Mouse (Mus musculus) c-Kit-positive CD71-negative TER-119-negative erythroid progenitor cells, embryonic 14.5 days (primary cell): ENCODE results near the gene Srsf9.

Source experiments
- DNase-seq: peaks from one replicate; pipeline ENCODE4 v3.0.0-alpha.2; 2013; ENCODE audit warnings: low read depth

Srsf9 gene

DNA sequence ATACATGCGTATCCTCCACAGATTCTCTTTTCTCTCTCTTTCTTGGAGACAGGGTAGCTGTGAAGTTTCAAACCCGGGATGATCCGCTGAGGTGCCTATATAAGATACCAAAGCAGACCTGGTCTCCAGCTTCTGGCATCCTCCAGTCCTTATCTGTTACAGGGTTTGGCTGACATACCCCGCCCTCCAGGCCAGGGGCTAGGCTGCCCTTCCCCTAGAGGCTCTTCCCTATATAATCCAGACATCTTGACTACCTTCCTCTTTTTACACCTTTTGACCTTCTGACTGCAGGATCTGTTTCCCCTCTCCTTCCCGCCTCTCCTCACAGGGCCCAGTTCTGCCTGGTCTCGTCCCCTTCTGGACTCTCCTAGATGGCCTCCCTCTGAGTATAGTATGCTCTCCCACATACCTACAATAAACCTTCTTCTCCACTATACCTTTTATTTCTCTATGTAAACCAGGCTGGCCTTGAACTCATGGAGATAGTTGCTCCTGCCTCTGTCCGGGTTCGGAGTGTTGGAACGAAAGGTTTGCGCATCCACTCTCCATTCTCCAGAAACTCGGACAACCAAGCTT, 633 bp upstream of the Srsf9 start:
- no peak for DNase-seq

DNA sequence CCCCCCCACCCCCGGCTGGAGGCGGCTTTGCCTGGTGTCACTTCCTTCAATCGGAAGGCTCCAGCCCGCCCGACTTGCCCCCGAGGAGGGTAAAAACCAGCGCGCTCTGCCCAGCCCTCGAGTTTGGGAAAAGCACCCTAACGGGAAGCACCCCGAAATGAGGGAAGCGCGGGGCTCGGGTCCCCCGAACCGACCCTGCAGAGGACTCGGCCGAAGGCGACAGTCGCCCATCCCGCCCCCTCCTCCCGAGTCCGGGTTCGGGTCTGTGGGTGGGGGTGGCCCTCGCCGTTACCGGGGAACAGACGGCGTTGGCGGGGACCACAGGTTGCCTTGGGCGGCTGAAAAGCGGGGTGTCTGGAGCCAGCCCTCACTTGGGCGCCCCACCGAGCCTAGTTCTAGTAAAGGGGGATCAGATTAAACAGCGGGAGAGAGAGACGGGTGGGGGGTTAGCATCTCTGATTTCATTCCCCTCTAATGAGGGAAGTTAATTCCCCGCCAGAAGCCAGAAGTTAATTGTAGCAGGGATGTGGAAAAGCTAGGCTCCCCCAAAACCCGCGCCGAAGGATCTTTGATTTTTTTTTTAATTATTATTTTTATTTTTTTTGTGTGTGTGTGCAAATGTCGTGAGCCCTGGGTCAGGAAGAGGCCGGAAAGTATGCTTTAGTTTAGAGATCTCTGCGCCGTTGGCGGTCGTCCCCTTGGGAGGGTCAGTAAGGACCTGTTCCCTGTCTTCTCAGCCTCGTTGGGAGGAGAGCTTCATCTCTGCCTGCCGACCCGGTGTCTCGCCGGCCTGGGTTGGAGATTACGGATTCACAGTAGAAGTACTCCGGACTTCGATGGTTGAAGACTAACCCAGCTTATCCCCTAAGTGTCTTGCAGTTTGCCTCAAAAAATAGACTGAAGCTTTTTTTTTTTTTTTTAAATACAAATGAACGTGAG, 902 bp downstream of the Srsf9 start:
- DNase-seq: no peak

DNA sequence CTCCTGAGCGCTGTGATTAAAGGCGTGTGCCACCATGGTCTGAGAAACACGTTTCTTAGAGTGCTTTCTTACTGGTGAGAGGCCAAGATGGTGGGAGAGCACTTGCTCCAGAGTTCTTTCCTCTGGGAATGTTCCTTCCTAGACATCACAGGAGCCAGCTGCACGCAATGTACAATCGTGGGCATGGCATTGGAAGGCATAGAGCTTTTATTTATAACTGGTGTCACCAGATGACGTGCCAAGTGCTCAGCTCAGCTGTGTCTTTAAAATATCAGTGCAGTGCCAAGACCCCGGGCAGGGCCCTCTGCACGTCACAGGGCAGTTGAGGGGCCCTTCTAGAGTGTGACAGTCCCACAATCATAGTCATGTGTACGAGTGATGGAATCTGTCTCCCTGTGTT, 4.0 kb downstream of the Srsf9 start:
- DNase-seq: no peak

DNA sequence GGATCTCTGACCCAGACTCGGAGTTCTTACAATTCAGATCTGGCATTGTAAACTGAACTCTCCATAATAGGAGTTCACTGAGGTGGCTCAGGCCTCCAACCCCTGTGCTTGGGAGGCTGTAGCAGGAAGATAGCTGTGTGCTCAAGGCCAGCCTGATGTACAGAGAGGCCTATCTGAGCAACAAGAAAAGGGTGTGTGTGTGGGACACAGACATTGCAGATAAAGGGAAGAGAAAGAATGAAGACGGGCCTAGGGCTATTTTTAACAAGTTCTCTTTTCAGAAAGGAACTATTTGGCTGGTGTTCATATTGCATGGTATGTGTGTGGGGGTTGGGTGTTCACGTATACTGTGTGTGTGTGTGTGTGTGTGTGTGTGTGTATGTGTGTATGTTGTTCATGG, 6.6 kb downstream of the Srsf9 start:
- DNase-seq: no peak

DNA sequence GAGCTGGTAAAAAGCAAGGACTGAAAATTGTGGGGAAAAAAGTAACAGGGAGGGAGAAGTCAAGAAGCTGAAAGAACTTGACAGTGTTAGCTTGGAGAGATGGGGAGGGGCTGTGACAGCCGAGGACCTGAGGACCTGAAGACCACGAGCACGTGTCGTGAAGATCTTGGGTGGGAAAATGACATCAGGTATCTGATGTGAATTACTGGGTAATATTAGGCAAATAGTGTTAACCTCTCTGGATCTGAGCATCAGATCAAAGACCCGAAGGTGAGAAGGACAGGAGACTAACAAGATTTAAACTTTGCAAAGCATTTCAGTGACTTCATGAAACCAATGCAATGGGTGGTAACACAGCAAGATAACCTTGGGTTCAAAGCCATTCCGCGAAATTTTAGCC, 13.0 kb downstream of the Srsf9 start:
- DNase-seq: no peak

DNA sequence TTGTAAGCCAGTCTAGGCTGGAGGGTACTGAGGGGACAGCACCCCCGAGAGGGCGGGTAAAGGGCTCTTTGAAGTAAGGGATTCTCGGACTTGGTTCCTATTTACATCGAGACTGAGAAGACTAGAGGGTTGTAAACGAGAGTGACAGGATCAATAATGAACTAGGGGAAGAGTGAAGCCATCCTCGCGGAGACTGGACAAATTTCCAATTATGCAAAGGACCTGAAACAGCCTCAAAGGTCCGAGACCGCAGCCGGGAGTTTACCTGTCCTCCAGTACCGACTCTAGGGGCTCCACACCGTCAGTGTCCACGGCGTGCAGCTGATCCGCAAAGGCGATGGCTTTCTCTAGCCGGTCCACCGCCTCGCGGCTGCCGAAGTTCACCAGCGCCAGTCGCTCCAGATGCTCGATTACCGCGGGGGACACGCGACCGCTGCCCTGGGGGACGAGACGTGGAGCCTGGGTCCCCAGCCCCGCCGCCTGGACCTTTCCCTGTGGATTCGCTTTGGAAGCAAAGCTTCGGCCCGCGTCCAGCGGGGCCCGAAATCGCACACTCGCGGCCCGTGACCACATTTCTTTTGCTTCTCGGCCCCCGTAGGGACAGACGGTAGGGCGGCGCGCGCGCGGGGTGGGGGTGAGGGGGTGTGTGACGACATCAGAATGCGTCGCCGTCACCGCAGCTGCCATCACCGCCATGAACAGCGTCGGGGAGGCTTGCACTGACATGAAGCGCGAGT, 13.8 kb downstream of the Srsf9 start, which contains the start of the genes Gatc and Triap1:
TSS of gene Gatc (minus strand) at position 602 of the 737 bp plus-strand sequence.
TSS of gene Triap1 (plus strand) at position 649 of the 737 bp plus-strand sequence.
- DNase-seq: peak; percentile 81

DNA sequence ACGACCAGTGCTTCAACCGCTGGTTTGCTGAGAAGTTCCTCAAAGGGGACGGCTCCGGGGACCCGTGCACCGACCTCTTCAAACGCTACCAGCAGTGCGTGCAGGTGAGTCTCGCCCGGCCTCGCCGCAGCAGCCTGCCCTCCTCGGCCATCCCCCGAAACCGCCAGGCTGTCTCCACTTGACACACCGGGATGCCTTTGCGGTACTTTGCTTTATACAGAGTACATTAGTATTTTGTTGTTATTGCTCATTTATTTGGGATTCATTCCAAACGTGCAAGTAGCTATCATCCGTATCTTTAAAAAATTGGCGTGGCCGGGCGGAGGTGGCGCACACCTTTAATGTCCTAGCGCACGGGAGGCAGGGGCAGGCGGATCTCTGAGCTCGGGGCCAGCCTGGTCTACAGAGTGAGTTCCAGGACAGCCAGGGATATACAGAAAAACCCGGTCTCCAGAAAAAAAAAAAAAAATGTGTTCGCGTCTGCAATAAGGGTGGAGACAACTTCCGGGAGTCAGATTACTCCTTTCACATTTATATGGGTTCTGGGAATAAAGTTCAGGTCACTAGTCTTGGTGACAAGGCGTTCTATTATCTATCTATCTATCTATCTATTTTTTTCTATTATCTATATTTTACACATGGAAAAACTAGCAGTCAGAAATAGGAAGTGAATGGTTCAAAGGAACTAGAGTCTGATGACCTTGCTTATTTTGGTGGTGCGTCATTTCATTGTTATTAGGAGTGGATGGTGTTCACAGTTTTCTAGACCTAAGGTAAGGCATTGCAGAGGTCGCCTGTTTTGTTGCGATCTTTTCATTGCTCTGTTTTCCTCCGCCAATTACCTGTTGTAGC, 14.6 kb downstream of the Srsf9 start:
- DNase-seq: no peak

DNA sequence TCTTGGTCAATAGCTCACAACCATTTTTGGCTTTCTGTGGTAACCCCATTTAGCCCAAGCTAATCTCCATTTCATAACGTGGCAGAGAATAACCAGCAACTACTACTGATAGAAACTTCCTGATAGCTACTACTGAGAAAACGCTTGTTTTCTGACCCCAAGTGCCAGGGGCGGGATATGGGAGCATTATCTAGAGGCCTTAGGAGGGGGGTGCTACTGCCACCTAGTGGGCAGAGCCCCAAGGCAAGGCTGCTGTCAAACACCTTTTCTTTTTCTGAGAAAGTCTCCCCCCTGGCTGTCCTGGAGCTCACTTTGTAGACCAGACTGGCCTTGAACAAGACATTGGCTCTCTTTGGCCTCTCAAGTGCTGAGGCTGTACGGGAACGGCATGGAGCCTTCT, 20.6 kb downstream of the Srsf9 start:
- peak; percentile 86 for DNase-seq

DNA sequence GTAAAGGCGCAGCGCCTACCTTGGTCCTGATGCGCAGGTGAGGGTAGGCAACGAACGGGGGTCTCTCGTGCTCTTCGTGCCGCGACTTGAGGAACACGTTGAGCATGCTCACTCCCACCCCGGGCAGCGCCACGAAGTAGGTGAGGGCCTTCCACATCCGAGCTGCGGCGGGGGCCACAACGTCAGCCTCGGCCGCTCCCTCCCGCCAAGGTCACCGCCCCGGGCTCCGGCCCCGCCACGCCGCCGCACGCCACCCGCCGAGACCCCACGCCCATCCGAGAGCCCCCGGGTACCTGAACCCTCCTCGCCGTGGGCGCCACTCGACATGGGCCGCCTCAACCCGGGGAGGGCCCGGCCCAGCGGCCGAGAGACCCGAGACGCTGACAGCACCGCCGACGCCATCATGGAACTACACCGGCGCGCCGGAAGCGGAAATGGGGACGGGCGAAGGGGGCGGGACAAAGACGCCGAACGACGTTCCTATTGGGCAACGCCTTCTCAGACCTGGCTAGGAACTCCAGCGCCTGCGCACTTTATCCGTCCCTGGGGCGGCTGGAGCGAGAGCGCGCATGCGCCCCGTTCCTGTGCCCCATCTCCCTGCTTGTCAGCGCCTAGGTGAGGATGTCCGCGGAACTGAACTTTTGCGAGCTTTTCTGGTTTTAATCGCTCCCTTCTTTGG, 21.7 kb downstream of the Srsf9 start, which contains the start of gene Cox6a1:
TSS of gene Cox6a1 (minus strand) at position 436 of the 679 bp plus-strand sequence.
- peak; percentile 97 for DNase-seq

DNA sequence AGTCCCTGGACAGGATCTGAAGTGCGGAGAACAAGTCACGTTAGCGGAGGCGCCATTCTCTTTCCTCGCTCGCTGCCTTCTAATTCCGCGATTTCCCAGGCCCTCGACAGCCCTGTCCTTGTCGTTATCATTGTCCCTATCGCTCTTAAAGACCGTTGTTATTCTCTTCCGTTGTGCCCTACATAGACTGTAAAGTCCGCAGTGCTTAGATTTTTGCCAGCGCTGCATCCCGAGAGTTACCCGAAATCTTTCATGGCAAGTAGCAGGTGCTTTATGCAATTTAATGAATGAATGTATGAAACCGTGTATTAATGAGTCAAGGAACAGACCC, 22.2 kb downstream of the Srsf9 start:
- no peak for DNase-seq

DNA sequence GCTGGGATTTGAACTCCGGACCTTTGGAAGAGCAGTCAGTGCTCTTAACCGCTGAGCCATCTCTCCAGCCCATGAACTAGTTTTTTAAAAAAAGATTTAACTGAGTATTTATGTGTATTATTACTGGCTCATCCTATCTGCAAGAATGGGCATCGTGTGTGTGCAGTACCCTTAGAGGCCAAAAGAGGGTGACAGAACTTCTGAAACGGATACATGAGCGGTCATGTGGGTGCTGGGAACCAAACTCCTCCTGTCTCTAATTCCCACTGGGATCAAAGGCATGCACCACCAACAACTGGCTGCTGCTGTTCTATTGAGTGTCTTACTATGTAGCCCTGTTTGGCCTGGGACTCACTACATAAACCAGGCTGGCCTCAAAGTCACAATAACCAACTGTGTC, 24.4 kb downstream of the Srsf9 start:
- DNase-seq: no peak

DNA sequence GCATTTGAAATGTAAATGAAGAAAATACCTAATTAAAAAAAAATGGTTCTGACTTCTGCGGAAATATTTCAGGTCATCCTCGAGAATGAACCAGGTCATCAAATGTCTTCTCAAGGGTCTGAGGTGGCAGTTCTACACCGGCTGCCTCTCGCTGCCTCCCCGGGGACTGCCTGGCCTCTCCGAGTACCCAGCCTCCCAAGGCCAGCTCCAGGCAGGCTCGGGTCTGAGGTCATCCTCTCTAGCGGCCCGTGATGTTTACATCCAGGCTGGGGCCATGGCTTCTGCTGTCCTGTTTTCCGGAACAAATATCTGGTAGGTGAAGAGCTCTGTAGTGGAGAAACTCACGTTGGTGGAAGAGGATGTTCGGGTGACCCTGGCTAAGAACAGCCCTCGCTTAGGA, 28.1 kb downstream of the Srsf9 start:
- no peak for DNase-seq

DNA sequence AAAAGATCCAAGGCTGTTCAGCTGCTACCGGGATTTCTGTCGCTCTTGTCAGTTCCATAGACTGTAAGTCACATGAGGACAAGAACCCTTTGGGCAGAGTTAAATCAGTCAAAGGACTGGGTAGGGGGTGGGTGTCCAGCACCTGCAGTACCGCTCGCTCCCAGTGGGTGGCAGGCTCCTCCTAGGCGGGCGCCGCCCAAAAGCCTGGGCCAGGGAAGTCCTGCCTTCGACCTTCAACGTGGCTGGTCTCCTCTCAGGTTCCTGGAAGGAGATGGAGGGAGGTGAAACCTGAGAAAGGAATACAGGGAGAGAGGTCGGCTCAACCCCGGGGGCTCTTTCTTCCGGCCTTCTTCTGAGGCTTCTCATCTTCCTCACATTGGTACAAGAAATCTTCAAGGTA, 31.9 kb downstream of the Srsf9 start:
- DNase-seq: peak; percentile 57

DNA sequence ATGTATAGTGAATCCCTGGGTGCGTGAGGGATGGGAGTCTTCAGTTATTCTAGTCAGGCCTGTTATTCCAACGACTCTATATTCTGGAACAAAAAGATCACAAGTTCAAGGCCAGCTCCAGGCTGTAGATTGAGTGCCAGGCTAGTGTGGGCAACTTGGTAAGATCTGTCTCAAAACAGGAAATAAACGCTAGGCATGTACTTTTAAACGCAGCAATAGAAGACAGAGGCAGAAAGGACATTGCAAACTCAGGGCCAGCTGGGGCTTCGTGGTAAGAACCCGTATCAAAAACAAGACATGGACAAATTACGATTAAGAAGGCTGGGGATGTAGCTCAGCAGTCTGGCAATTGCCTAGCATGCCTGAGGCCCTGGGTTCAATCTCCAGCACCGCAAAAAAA, 32.5 kb downstream of the Srsf9 start:
- DNase-seq: no peak

DNA sequence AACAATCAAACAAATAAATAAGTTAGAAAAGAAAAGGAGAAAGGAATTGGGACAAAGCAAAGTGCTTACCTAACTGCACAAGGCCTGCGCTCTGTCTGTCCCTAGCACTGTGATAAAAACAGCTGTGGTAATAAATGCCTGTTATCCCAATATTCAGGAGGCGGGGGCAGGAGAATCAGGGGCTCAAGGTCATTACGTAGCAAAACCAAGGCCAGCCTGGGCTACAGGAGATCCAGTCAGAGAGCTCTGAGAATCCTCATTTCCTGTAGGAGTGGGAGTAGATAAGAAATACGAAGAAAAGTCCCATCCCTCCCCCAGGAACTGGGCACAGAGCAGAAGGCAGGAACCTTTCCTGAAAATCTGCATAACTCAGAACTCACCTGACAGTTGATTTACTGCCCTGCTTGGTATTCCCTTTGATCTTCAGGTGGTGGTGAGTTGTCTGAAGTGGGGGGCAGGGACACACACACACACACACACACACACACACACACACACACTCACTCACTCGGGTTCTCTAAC, 32.9 kb downstream of the Srsf9 start:
- DNase-seq: no peak

DNA sequence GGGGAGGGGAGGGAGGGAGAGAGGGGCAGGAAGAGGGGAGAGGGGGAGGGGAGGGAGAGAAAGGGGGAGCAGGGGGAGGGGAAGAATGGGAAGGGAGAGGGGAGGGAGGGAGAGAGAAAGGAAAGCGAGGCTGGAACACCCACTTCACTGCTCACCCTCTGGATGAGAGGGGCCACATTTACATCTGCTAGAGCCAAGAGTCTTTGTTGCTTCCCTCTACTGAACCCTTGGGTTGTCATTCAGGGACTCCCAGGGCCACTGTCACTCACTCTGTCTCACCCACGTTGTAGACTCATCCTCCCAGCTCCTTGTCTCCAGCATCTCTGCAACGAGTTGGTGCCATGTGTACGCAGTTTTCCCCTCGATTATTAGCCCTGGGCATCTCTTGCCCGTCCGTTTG, 35.2 kb downstream of the Srsf9 start:
- no peak for DNase-seq

DNA sequence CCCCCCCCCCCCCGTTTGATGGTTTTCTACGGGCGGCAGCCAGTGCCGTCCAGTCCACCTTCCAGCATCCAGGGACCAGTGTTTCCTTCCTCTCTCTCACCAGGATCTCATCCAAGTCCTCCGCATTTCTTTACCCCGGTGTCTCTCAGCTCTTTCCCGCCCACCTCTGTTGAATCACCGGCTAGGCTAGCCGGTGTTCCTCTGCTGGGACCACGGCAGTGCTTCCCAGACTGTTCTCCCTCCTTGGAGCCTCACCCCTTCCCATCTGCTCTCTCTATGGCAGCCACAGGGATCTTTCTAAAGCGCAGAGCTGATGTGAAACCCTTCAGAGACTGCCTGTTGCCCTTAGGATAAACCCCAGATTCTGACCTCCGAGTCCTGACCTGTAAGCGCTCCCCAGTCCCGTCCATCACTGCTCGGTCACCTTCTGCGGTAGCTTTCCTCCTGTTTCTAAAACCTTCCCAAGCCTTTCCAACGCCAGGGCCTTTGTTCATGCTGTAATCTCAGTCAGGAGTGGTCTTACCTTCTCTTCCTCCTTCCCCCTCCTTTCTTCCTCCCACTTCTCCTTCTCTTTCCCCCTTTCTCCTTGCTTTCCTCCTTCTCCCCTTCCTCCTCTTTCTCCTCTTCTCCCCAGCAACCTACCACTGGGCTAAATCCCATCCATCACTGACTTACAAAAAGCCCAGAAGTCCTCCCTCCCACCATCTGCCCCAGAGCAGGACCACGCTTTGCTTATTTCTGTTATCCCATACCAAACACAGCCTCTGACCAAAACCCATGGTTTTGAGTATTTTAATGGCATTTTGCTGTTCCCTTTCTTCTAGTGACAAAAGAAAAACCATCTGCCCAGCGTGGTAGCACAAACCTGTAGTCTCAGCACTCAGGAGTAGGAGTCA, 36.1 kb downstream of the Srsf9 start:
- no peak for DNase-seq

DNA sequence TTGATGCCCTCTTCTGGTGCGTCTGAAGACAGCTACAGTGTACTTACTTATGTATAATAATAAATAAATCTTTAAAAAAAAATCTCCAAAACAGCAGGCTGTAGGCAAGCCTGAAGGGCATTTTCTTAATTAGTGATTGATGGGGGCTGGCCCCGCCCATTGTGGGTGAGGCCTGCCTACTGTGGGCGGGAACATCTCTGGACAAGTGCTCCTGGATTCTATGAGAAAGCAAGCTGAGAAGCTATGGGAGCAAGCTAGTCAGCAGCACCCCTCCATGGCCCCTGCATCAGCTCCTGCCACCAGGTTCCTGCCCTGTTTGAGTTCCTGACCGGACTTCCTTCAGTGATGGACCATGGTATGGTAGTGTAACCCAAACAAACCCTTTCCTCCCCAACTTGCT, 37.8 kb downstream of the Srsf9 start:
- no peak for DNase-seq

DNA sequence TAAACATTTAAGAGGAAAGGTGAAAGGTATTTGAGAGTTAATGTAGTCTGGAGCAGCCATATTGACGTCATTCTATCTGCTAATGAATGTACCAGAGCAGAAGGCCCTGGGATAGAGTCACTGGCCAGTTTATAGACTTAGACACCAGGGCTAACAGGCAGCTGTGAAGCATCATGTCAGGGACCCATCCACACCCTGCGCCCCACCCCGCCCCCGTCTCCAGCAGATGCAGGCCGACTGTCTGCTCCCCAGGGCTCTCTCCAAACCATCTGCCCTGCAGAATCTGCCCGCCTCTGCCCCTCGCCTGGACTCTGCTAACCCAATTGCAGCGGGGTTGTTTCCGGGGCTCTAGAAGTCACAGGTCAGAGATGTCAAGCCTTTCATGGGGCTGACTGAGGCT, 44.8 kb downstream of the Srsf9 start:
- DNase-seq: no peak
